Mouse (Mus musculus) testis, adult 2 months (tissue): ENCODE results near the gene Taf4.

Experiments
- CTCF ChIP-seq: fragments of 200-500 bp; IDR thresholded peaks from 2 replicates; pipeline ENCODE4 v1.5.1; 2012; ENCODE audit warnings: low read depth, mild to moderate bottlenecking, inconsistent platforms, low read length, moderate library complexity; ENCODE audit not compliant: control insufficient read depth, insufficient read depth, insufficient replicate concordance
- POLR2A ChIP-seq: fragments of 200-500 bp; IDR thresholded peaks from 2 replicates; pipeline ENCODE4 v1.6.1; 2012; ENCODE audit warnings: low read depth, mild to moderate bottlenecking, inconsistent platforms, low read length, moderate library complexity; ENCODE audit not compliant: control insufficient read depth

GRCm38 (mm10) chr2:179875147-179875546 is 101.3 kb downstream of the Taf4 start:
- TF ChIP-seq POLR2A (no peak), CTCF (peak; percentile 88)
